Mouse (Mus musculus): ENCODE data around the gene E2f6. TPM values are rescaled to one million over a fixed set of nuclear protein-coding genes. Genes with fewer than 3 reads are reported as not detected.

The E2f6 gene
- 13.0 TPM for total RNA-seq (2023)

GRCm38 (mm10) chr12:16810525-16811431, at the start of gene E2f6:
Gene E2f6, plus strand, starts transcription at chr12:16810963.

GRCm38 (mm10) chr12:16800259-16800958, 10.4 kb upstream of the E2f6 start, which contains the start of gene Greb1:
Gene Greb1, minus strand, starts transcription at chr12:16800886.

Other genes with a start within 250 kb of the E2f6 start
- gene Lpin1, start 200.0 kb upstream of the E2f6 start, total RNA-seq (2023) = 60.0 TPM
- gene Ntsr2, start 157.6 kb upstream of the E2f6 start, total RNA-seq (2023) = not detected
- 4.1 TPM for gene Greb1, start 10.1 kb upstream of the E2f6 start, total RNA-seq (2023)
- gene Rock2, start 83.9 kb downstream of the E2f6 start, total RNA-seq (2023) = 45.4 TPM
- 9.1 TPM for gene Pqlc3, start 189.4 kb downstream of the E2f6 start, total RNA-seq (2023)
- 1.3 TPM for gene 2410004P03Rik, start 200.8 kb downstream of the E2f6 start, total RNA-seq (2023)

Data from CD4-positive naive resting alpha-beta T cell, adult 76 days (primary cell).